Mouse (Mus musculus): ENCODE results near the gene Camkmt. TPM values are rescaled to one million over a fixed set of nuclear protein-coding genes. Genes with fewer than 3 reads are reported as not detected.

The Camkmt gene
- total and polyA plus RNA-seq, 3 experiments = 1.6 to 5.9 TPM; not detected in 1

DNA sequence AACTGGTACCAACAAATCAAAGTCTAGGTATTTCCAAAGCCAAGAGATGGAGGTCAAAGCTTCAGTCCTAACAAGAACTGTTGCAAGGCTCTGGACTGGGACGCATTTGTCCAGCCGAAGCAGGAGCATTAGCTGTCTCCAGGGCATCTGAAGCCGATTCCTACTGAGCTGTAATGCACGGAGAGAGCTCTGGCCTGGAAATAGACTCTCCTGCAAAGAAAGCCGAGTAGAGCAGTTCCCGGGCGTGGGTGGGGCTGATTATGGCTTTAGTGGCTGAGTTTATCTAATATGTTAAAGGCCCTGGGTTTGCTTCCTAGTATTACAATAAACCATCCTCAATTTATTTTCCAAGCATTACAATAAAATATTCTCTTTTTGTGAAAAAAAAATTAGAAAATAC is 17.1 kb upstream of the Camkmt start (continued):
- TF ChIP-seq RAD21 (IDR thresholded peaks at IDR 0.05; ENCODE audit: low read depth, low read length) (no peak), MAFK (IDR thresholded peaks at IDR 0.05; ENCODE audit: borderline replicate concordance, low read depth, low read length) (no peak)

DNA sequence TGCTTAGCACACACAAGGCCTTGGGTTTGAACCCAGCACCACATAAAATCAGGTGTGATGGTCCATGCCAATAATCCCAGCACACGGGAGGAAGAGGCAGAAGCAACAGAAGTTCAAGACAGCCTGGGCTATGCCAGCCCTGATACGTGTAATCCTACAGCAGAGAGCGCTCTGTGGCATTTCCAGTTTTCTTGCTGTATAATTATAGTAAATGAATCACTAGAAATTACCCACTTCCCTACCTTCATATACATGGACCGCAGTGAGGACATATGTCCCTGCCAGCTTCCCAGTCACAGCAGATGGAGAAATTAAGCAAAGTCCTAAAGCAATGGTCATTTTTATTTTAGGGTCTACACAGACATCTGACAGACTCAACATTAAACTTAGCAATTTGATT is 16.3 kb upstream of the Camkmt start:
- Histone ChIP-seq H3K4me1 (ENCODE audit: control insufficient read depth in 1 of 2, insufficient read depth in 2 of 2, low read length in 2 of 2) (no peaks in the 10 kb centered on the region), H3K4me3 (ENCODE audit: control insufficient read depth in 1 of 2, insufficient read depth in 1 of 2, low read depth in 2 of 2, low read length in 2 of 2) (no peak overlapping the region), H3K27ac (ENCODE audit: control insufficient read depth, low read depth, low read length) (no peak overlapping the region), H3K9me3 (replicated peaks; ENCODE audit: insufficient read depth, low read length) (no peaks in the 10 kb centered on the region), H3K27me3 (ENCODE audit: control insufficient read depth in 1 of 2, insufficient read depth in 2 of 2, low read length in 2 of 2) (no peaks in the 10 kb centered on the region), H3K79me2 (ENCODE audit: control insufficient read depth, insufficient read depth, low read length, poor library complexity) (no peaks in the 10 kb centered on the region), H3K36me3 (ENCODE audit: control insufficient read depth in 1 of 2, insufficient read depth in 2 of 2, low read length in 2 of 2) (no peaks in the 10 kb centered on the region; a peak in 1 of 4 replicates), H3K9ac (ENCODE audit: control insufficient read depth, low read depth, low read length, poor library complexity, severe bottlenecking) (no peak overlapping the region)
- no peak for DNase-seq (ENCODE audit: low read depth, low spot score)
- TF ChIP-seq MAZ (IDR thresholded peaks at IDR 0.05; ENCODE audit: low read depth, low read length) = no peak
- TF ChIP-seq MYB (IDR thresholded peaks at IDR 0.05; ENCODE audit: low read depth, low read length) = no peak
- no peak for TF ChIP-seq TBP (IDR thresholded peaks at IDR 0.05; ENCODE audit: low read depth, low read length)
- no peak for TF ChIP-seq CHD2 (IDR thresholded peaks at IDR 0.05; ENCODE audit: low read length)
- TF ChIP-seq TAL1 (IDR thresholded peaks at IDR 0.05; ENCODE audit: low read length) = no peak
- no peak for TF ChIP-seq GATA1 (IDR thresholded peaks at IDR 0.05; ENCODE audit: low read depth, low read length)
- TF ChIP-seq EP300 (IDR thresholded peaks at IDR 0.05; ENCODE audit: low read depth in 1 of 2, low read length in 2 of 2) = no peak
- no peak for TF ChIP-seq HCFC1 (IDR thresholded peaks at IDR 0.05; ENCODE audit: low read depth, low read length)
- TF ChIP-seq ZC3H11A (IDR thresholded peaks at IDR 0.05; ENCODE audit: low read depth, low read length) = no peak
- TF ChIP-seq ZKSCAN1 (IDR thresholded peaks at IDR 0.05; ENCODE audit: low read depth, low read length) = no peak
- no peak for TF ChIP-seq MAX (IDR thresholded peaks at IDR 0.05; ENCODE audit: low read length)
- no peak for TF ChIP-seq CHD1 (IDR thresholded peaks at IDR 0.05; ENCODE audit: low read depth, low read length)
- no peak for TF ChIP-seq UBTF (IDR thresholded peaks at IDR 0.05; ENCODE audit: borderline replicate concordance, insufficient read depth, low read depth, low read length)
- TF ChIP-seq MXI1 (IDR thresholded peaks at IDR 0.05; ENCODE audit: low read depth, low read length) = no peak
- no peak for TF ChIP-seq JUND (IDR thresholded peaks at IDR 0.05; ENCODE audit: low read depth, low read length)
- no peak for TF ChIP-seq POLR2AphosphoS5 (IDR thresholded peaks at IDR 0.05; ENCODE audit: borderline replicate concordance, low read depth, low read length)
- TF ChIP-seq BHLHE40 (IDR thresholded peaks at IDR 0.05; ENCODE audit: borderline replicate concordance, low read depth, low read length) = no peak
- no peak for TF ChIP-seq NRF1 (IDR thresholded peaks at IDR 0.05; ENCODE audit: insufficient read depth, low read depth, low read length, poor library complexity, severe bottlenecking)
- TF ChIP-seq CTCF (IDR thresholded peaks at IDR 0.05 in 2 of 3, conservative IDR thresholded peaks at IDR 0.05 in 1 of 3; ENCODE audit: control insufficient read depth in 1 of 3, insufficient read depth in 1 of 3, low read depth in 2 of 3, low read length in 3 of 3, poor library complexity in 1 of 3, severe bottlenecking in 1 of 3) = no peak
- TF ChIP-seq USF2 (IDR thresholded peaks at IDR 0.05; ENCODE audit: borderline replicate concordance in 1 of 2, insufficient read depth in 1 of 2, low read depth in 1 of 2, low read length in 2 of 2) = no peak
